Mouse (Mus musculus): ENCODE data around the gene Grip1. TPM values are rescaled to one million over a fixed set of nuclear protein-coding genes. Genes with fewer than 3 reads are reported as not detected.

The Grip1 gene
- total and polyA plus RNA-seq, 3 experiments = 0.31 to 0.45 (median 0.42) TPM

- 79% methylated on average over 3 of the region's 3 CpGs for WGBS
- H3K4me1 ChIP-seq (ENCODE audit: control insufficient read depth, insufficient read depth, low read length) = no peaks in the 10 kb centered on the region
- no peak overlapping the region for H3K9ac ChIP-seq (ENCODE audit: low read depth, low read length)
- TF ChIP-seq POLR2A (IDR thresholded peaks at IDR 0.05; ENCODE audit: insufficient read depth, low read depth, low read length) = no peak
- no peak for TF ChIP-seq EP300 (IDR thresholded peaks at IDR 0.05; ENCODE audit: insufficient read depth, low read depth, low read length)
- no peak for TF ChIP-seq CTCF (IDR thresholded peaks at IDR 0.05)
- H3K36me3 ChIP-seq (ENCODE audit: control insufficient read depth, insufficient read depth, low read length) = no peaks in the 10 kb centered on the region
- H3K4me3 ChIP-seq = no peak overlapping the region
- DNase-seq = no peak
- H3K27ac ChIP-seq = no peak overlapping the region
- H3K79me2 ChIP-seq (replicated peaks; ENCODE audit: control insufficient read depth, insufficient read depth, low read length) = no peaks in the 10 kb centered on the region
- no peaks in the 10 kb centered on the region for H3K27me3 ChIP-seq (ENCODE audit: control insufficient read depth, insufficient read depth, low read length)
- intact Hi-C loops (cut with DNase I) = no loop called here
These were observed 561.5 kb downstream of the Grip1 start for GRCm38 (mm10) chr10:120015117-120015516.

DNA sequence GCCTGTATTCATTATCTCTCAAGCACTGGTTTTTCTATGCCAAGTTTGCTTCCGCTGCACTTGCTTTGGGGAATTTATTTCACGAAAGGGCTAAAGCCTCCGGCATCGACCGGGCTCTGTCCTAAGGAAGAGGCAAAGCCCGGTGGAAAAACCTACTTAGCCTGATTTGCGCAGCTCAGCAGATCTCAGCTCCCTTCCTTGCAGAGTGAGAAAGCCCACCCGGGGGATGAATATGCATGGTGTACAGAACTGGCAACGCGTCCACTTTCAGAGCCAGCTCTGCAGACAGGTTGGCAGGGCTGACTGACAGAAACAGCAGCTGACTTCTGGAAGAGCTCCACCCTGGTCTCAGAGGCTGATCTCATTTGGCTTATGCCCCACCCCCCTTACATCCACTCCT is 572.8 kb downstream of the Grip1 start:
- H3K4me1 ChIP-seq (ENCODE audit: control insufficient read depth, insufficient read depth, low read length) = no peaks in the 10 kb centered on the region
- intact Hi-C loops (cut with DNase I) = no loop called here
- no peaks in the 10 kb centered on the region for H3K27me3 ChIP-seq (ENCODE audit: control insufficient read depth, insufficient read depth, low read length)
- WGBS = 68% methylated on average over 10 of the region's 10 CpGs
- H3K27ac ChIP-seq = no peak overlapping the region
- no peaks in the 10 kb centered on the region for H3K36me3 ChIP-seq (ENCODE audit: control insufficient read depth, insufficient read depth, low read length)
- DNase-seq = no peak
- TF ChIP-seq EP300 (IDR thresholded peaks at IDR 0.05; ENCODE audit: insufficient read depth, low read depth, low read length) (no peak), CTCF (IDR thresholded peaks at IDR 0.05) (no peak), POLR2A (IDR thresholded peaks at IDR 0.05; ENCODE audit: insufficient read depth, low read depth, low read length) (no peak)
- H3K79me2 ChIP-seq (replicated peaks; ENCODE audit: control insufficient read depth, insufficient read depth, low read length) = no peaks in the 10 kb centered on the region
- no peak overlapping the region for H3K4me3 ChIP-seq
- no peak overlapping the region for H3K9ac ChIP-seq (ENCODE audit: low read depth, low read length)

GRCm38 (mm10) chr10:120030901-120031300 is 577.3 kb downstream of the Grip1 start:
- Histone ChIP-seq H3K4me3 (no peak overlapping the region), H3K9ac (ENCODE audit: low read depth, low read length) (no peak overlapping the region), H3K79me2 (replicated peaks; ENCODE audit: control insufficient read depth, insufficient read depth, low read length) (no peaks in the 10 kb centered on the region), H3K27me3 (ENCODE audit: control insufficient read depth, insufficient read depth, low read length) (no peaks in the 10 kb centered on the region), H3K36me3 (ENCODE audit: control insufficient read depth, insufficient read depth, low read length) (no peaks in the 10 kb centered on the region), H3K27ac (no peak overlapping the region), H3K4me1 (ENCODE audit: control insufficient read depth, insufficient read depth, low read length) (no peaks in the 10 kb centered on the region)
- no peak for TF ChIP-seq CTCF (IDR thresholded peaks at IDR 0.05)
- no peak for TF ChIP-seq POLR2A (IDR thresholded peaks at IDR 0.05; ENCODE audit: insufficient read depth, low read depth, low read length)
- TF ChIP-seq EP300 (IDR thresholded peaks at IDR 0.05; ENCODE audit: insufficient read depth, low read depth, low read length) = no peak
- 88% methylated on average over 6 of the region's 6 CpGs for WGBS
- no peak for DNase-seq
- intact Hi-C loops (cut with DNase I) = no loop called here

DNA sequence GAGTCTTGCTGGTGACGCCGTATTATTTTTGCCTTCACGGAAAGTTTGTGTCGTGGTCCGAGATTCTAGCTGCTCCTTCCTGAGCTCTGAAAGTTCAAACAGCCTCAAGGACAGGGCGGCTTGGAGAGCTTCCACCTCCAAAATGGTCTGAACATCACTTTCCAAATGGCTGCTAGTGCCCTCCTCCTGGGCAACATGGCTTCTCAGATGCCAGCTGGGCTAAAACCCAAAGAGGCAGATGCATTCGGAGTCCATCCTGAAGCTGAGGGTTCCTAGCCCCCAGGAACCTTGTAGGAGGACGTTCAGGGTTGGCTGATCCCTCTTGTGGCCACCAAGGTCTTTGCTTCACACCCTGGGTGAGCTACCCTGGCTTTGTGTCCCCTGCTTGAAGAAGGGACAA is 577.7 kb downstream of the Grip1 start:
- H3K27me3 ChIP-seq (ENCODE audit: control insufficient read depth, insufficient read depth, low read length) = no peaks in the 10 kb centered on the region
- no peak overlapping the region for H3K27ac ChIP-seq
- 83% methylated on average over 8 of the region's 8 CpGs for WGBS
- H3K79me2 ChIP-seq (replicated peaks; ENCODE audit: control insufficient read depth, insufficient read depth, low read length) = no peaks in the 10 kb centered on the region
- TF ChIP-seq POLR2A (IDR thresholded peaks at IDR 0.05; ENCODE audit: insufficient read depth, low read depth, low read length) (no peak), CTCF (IDR thresholded peaks at IDR 0.05) (no peak), EP300 (IDR thresholded peaks at IDR 0.05; ENCODE audit: insufficient read depth, low read depth, low read length) (no peak)
- no peak overlapping the region for H3K9ac ChIP-seq (ENCODE audit: low read depth, low read length)
- no peak overlapping the region for H3K4me3 ChIP-seq
- H3K36me3 ChIP-seq (ENCODE audit: control insufficient read depth, insufficient read depth, low read length) = no peaks in the 10 kb centered on the region
- intact Hi-C loops (cut with DNase I) = no loop called here
- DNase-seq = no peak
- H3K4me1 ChIP-seq (ENCODE audit: control insufficient read depth, insufficient read depth, low read length) = no peaks in the 10 kb centered on the region

GRCm38 (mm10) chr10:120033866-120034265 is 580.2 kb downstream of the Grip1 start:
- Histone ChIP-seq H3K4me3 (no peak overlapping the region), H3K27me3 (ENCODE audit: control insufficient read depth, insufficient read depth, low read length) (no peaks in the 10 kb centered on the region), H3K4me1 (ENCODE audit: control insufficient read depth, insufficient read depth, low read length) (no peaks in the 10 kb centered on the region), H3K27ac (no peak overlapping the region), H3K79me2 (replicated peaks; ENCODE audit: control insufficient read depth, insufficient read depth, low read length) (no peaks in the 10 kb centered on the region), H3K9ac (ENCODE audit: low read depth, low read length) (no peak overlapping the region), H3K36me3 (ENCODE audit: control insufficient read depth, insufficient read depth, low read length) (no peaks in the 10 kb centered on the region)
- DNase-seq = no peak
- TF ChIP-seq CTCF (IDR thresholded peaks at IDR 0.05) (no peak), POLR2A (IDR thresholded peaks at IDR 0.05; ENCODE audit: insufficient read depth, low read depth, low read length) (no peak), EP300 (IDR thresholded peaks at IDR 0.05; ENCODE audit: insufficient read depth, low read depth, low read length) (no peak)
- intact Hi-C loops (cut with DNase I) = no loop called here
- WGBS = 83% methylated on average over 9 of the region's 9 CpGs

DNA sequence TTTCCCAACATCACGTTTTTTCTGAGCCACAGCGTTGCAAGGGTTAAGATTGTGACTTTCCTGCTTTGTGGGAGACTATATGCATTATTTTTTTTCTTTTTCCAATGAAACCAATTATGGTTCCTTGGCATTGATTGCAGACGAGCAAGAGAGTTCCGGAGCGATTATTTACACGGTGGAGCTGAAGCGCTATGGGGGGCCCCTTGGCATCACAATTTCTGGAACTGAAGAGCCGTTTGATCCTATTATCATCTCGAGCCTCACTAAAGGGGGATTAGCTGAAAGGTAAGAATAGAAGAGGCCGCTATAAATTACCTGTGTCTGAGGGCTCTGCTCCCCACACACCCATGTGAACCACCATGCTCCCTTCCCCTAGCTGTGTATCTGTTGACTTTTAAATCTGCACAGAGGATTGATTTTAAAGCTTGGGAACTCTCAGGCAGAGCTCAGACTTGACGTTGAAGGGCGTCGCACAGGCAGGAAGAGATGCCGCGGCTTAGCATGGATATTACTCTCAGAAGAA is 581.6 kb downstream of the Grip1 start:
- Histone ChIP-seq H3K9ac (ENCODE audit: low read depth, low read length) (no peak overlapping the region), H3K4me3 (no peak overlapping the region), H3K4me1 (ENCODE audit: control insufficient read depth, insufficient read depth, low read length) (no peaks in the 10 kb centered on the region), H3K79me2 (replicated peaks; ENCODE audit: control insufficient read depth, insufficient read depth, low read length) (no peaks in the 10 kb centered on the region), H3K36me3 (ENCODE audit: control insufficient read depth, insufficient read depth, low read length) (no peaks in the 10 kb centered on the region), H3K27me3 (ENCODE audit: control insufficient read depth, insufficient read depth, low read length) (no peaks in the 10 kb centered on the region), H3K27ac (no peak overlapping the region)
- no peak for TF ChIP-seq CTCF (IDR thresholded peaks at IDR 0.05)
- no peak for TF ChIP-seq POLR2A (IDR thresholded peaks at IDR 0.05; ENCODE audit: insufficient read depth, low read depth, low read length)
- TF ChIP-seq EP300 (IDR thresholded peaks at IDR 0.05; ENCODE audit: insufficient read depth, low read depth, low read length) = no peak
- intact Hi-C loops (cut with DNase I) = no loop called here
- WGBS = 60% methylated on average over 15 of the region's 15 CpGs
- no peak for DNase-seq
